Mouse (Mus musculus): ENCODE measurements around the gene Cdipt.

The Cdipt gene

GRCm38 (mm10) chr7:126975950-126976866 is 494 bp downstream of the Cdipt start, which contains the start of gene Cdiptos:
Gene Cdiptos, minus strand, starts transcription at chr7:126976098.
- DNase-seq = peak; percentile 98

DNA sequence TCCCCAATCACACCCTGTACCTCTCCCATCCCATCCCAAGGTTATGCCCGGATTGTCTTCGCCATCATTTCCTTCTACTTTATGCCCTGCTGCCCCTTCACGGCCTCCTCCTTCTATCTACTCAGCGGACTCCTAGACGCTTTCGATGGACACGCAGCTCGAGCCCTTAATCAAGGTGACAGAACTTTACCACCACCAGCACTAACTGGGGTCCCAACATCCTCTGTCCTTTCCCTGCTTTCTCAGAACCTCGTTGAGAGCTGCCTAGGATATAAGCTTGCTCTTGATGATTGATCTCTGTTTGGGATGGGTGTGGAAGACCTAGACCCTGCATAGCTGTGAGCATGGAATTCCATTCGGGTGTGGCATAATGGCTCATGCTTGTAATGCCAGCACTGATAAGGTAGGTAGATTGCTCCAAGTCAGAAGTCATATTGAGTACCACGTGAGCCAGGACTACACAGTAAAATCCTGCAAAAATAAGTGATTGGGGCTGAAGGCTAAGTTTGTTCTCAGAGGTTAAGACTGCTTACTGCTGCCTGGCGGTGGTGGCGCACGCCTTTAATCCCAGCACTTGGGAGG is 1.3 kb downstream of the Cdipt start:
- DNase-seq = no peak

DNA sequence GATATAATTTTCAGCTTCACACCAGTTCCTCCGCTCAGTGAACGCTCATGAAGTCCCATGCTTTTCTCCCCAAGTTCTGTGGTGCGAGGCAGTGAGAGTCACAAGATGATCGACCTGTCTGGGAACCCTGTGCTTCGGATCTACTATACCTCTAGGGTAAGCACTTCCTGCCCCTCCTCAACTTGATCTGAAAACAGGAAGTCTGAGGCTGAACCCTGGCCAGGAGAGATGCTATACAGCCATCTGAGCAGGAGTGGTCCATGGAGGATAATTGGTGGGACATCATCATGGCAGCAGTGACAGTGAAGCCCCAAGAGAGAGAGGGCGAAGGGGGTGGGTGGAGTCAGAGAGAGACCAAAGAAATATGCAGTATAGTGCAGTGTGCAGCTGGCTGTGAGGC is 3.1 kb downstream of the Cdipt start:
- no peak for DNase-seq

DNA sequence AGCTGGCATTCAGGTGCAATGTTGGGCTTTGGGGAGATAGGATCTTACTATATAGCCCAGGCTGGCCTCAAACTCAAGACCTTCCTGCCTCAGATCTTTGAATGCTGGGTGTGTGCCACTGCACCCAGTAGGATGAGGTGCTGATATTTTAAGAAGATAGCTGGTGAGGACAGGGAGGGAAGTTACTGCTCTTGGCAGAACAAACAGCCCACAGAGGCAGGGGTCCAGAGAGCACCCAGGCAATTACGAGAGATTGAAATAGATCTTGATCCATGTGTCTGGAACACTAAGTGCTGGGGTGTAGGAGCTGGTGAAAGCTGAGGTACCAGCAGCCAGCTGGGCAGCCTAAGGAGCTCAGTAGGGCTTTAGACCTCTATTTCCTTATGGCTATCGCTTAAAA is 5.9 kb downstream of the Cdipt start:
- no peak for DNase-seq

DNA sequence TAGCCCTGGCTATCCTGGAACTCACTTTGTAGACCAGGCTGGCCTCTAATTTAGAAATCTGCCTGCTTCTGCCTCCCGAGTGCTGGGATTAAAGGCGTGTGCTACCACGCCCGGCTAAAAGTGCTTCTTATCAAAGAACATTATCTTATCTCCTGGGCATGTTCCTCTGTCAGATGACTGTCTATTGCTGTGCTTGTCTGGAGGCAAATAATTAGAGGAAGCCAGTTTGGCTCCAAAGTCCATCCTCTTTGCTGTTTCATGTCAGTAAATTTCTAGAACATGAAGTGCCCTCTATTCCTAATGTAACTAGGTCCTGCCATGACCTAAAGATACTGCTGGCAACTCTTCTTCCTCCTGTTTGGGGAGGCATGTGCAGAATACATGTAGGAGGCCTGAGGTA is 6.3 kb downstream of the Cdipt start:
- no peak for DNase-seq

- no peak for DNase-seq
Measured at GRCm38 (mm10) chr7:126983113-126983512, 7.4 kb downstream of the Cdipt start.

DNA sequence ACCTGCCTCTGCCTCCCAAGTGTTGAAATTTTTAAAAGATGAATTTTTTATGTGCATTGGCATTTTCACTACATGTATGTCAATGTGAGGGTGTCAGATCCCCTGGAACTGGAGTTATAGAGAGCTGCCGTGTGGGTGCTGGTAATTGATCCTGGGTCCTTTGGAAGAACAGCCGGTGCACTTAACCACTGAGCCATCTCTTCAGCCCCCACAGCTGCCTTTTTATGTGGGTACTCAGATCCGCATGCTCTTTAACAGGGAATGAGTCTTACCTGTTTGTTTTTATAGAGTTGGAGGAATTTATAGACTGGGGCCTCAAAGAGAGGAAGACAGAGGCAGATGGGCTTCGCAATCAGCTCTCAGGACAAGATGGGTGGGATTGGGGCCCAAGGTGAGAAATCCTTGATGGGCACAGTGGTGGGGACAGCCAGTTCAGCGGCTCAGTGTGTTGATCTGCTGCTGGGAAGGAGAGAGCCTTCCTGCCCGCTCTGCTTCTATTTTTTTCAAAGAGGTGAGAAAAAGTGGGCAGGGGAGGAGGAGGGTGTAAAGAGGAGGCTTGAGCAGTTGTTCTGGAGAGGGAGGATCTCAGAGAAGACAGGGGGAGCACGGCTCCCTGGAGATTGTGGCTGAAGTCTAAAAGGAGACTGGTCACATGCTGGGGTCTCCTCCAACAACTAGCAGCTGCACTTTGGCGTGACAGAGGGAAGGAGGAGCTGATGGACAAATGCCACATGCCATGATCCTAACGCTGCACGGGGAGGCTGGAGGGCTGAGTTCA is 9.1 kb downstream of the Cdipt start:
- no peak for DNase-seq

- peak; percentile 27 for DNase-seq
Measured at GRCm38 (mm10) chr7:126986319-126986718, 10.6 kb downstream of the Cdipt start.

DNA sequence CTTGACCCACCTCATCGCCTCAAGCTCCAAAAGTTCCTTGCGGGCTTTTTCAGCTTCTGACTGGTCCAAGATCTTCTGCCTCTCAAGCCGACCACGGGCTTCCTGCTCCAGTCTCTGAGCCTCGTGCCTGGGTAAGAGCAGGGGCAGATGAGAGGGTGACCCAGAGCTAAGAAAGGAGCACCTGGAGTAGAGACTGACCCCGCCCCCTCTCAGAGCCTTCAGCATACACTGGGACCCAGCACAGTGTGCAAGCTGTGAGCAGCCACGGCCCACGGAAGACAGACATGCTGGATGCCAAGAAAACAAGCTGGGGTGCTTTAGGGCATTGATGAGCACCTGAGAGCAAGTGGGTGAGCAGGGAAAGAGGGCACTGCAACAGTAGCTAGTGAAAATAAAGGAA is 13.1 kb downstream of the Cdipt start:
- no peak for DNase-seq

GRCm38 (mm10) chr7:126996449-126996848 is 20.7 kb downstream of the Cdipt start:
- DNase-seq = no peak

DNA sequence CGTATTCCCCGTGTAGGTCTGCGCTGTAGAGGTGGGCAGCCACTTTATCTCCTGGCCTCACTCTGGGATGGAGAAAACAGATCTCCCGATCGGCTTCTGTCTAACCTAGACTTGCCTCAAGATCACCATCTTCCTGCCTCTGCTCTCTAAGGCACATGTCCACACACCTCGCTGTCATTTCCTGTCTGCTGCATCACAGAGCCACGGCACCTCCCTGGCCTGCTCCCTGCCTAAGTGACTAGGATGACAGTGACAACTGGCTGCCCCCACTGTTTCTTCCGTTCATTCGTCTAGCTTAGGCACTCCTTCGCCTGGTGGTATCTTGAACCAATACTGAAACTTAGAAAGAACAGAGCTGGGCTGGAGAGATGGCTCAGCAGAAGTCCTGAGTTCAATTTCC is 23.9 kb downstream of the Cdipt start:
- no peak for DNase-seq

GRCm38 (mm10) chr7:127003620-127004019 is 27.9 kb downstream of the Cdipt start:
- DNase-seq = no peak

DNA sequence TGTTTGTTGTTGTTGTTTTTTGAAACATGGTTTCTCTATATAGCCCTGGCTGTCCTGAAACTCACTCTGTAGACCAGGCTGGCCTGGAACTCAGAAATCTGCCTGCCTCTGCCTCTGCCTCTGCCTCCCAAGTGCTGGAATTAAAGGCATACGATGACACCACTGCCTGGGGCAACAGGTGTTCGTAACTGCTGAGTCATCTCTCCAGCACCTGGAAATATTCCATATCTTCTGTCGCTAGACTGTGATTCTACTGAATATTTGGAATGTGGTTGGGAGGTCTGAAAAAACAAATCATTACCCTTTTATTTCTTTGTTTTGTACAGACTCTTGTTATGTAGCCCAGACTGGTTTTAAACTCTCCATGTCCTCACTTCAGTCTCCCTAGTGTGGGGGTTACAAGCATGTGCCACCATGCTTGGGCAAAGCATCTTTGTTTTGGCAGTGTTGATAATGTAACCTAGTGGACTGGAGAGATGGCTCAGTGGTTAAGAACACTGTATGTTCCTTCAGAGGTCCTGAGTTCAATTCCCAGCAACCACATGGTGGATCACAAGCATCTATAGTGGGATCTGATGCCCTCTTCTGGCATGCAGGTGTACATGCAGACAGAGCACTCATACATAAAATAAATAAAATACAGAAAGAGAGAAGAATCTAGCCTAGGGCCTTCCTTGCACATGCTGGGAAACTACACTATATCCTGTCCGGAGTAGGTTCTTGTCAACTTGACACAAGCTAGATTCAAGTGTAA is 28.6 kb downstream of the Cdipt start:
- DNase-seq = no peak

DNA sequence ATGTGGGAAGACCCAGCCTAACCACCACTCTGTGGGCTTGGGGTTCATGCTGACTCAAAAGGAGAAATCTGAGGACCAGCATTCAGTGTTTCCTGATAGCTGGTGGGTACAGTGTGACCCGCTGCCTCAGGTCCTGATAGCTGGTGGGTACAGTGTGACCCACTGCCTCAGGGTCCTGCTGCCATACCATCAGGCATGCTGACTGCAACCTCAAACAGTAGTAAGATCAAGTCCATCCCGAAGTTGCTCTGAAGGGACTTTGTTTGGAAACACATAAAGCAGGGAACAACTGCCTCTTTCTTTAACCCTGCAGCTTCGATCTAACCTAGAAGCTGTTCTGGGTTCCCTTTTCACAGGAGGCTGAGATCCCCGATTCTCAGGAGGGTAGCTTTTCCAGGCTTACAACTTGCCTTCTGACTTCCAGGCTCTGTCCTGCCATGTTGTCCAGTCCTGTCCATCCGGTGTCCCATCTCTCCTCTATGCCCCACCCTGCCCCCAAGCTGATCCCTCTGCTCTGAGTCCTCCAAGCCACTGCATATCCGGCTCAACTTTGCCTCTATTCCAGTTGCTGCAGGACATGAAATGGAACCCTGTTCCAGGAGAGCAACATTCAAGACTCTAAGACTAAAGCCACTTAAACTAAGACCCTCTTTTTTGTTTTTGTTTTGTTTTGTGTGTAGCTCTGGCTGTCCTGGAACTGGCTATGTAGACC is 31.8 kb downstream of the Cdipt start:
- no peak for DNase-seq

DNA sequence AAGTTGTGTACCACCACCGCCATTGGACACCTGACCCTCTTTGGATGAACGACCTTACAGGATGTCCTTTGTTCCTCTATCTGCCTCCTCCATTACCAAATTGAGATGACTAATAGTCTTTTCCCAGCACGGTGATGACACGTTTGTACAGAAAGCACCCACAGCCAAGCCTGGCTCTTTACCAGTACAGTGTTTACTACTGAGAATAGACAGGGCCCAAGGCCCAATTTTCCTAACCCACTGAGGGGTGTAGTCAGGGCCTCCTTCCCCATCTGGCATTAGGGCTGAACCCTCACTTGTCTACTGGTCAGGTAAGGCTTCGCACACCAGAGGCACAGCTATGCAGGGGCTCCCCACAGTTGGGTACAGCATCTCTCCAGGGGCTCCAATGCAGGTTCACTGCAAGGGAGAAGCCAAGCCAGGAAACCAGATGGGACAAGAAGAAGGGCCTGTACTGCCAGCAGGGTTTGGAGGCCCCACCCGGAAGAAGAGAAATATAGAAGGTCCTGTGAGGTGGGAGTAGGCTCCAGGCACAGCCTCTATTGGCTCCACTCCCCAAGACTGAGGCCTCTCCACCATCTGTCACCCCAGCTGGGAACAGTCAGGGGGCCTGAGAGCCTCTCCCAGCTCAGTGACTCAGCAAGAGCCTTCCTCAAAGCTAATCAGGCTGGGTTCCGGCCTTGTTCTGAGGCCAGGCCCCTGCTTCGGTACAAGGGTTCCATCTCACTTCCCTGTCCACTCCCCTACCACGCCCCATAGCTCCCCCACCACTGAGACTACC is 32.7 kb downstream of the Cdipt start:
- no peak for DNase-seq

GRCm38 (mm10) chr7:127009307-127010085 is 33.8 kb downstream of the Cdipt start:
- no peak for DNase-seq

DNA sequence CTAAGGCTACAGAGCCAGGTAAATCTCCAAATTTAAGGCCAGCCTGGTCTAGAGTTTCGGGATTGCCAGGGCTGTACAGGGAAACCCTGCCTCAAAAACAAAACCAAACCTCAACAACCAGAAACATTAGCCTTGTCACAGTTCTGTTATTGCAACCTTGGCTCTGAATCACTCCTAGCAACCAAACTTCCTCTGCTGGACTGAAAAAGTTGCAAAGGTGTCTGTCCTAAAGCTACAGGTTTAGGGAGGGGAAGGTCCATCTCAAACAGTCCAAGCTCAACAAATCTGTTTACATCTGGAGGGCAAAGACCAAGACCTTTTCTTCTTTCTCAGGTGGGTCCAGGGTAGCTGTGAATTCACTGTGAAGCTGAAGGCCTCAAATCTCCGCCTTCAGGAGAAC is 35.3 kb downstream of the Cdipt start:
- DNase-seq = no peak

- DNase-seq = no peak
Measured at GRCm38 (mm10) chr7:127011717-127012116, 36.0 kb downstream of the Cdipt start.

DNA sequence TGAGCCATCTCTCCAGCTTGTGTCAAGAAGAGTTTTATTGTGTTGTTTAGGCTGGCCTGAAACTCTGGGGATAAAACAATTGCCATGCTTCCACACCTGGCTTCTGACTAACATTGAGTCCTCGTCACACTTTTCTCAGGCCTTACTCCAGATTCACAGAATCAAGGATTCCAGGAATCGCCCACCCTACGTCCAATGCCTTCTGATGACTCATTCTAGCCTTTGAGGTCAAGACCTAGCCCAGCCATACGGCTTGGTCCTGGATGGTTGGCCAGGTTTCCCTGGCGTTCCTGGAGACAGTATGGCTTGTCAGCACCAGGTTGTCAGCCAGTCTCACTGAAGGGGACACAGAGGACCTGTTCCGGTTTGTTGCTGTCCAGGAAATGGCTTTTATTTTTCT is 36.7 kb downstream of the Cdipt start:
- no peak for DNase-seq

- DNase-seq = no peak
Measured at GRCm38 (mm10) chr7:127012845-127013244, 37.1 kb downstream of the Cdipt start.

GRCm38 (mm10) chr7:127013385-127013784 is 37.7 kb downstream of the Cdipt start:
- no peak for DNase-seq

Measured in embryo, embryonic 11 days (tissue).